In genomic region chr6:90720996-90721746, GRCm38 (mm10) we compare ENCODE assay signal across 8 mouse cellular contexts.
A peak's percentile ranks its signal among the peaks of the same experiment; 100 is the strongest.
DNase-seq lines count a peak whose midpoint lies in the region; ATAC-seq and TF ChIP-seq lines count a peak whose summit lies in the region.

No protein-coding gene starts in this region.

- H3K36me3 ChIP-seq in G1E (replicated peaks) = no peaks in the 10 kb centered on the region
- H3K36me3 ChIP-seq in kidney, postnatal 0 days (ENCODE audit: insufficient read depth, low read length) = no peaks in the 10 kb centered on the region
- H3K36me3 ChIP-seq in megakaryocyte, embryonic 14.5 days (replicated peaks; ENCODE audit: low read length) = peaks cover 57% of the 10 kb centered on the region
- no peaks in the 10 kb centered on the region for H3K36me3 ChIP-seq in forebrain, embryonic 12.5 days (replicated peaks)

- H3K4me3 ChIP-seq in G1E (ENCODE audit: low read depth, low read length) = no peak overlapping the region
- H3K4me3 ChIP-seq in kidney, postnatal 0 days (replicated peaks; ENCODE audit: low read depth, low read length) = no peak overlapping the region
- peak overlapping the region; percentile 65 for H3K4me3 ChIP-seq in megakaryocyte, embryonic 14.5 days (replicated peaks)
- no peak overlapping the region for H3K4me3 ChIP-seq in forebrain, embryonic 12.5 days (replicated peaks)

- TF ChIP-seq CTCF in G1E (IDR thresholded peaks at IDR 0.05; ENCODE audit: low read depth, low read length) = peak; percentile 63
- TF ChIP-seq CTCF in kidney, postnatal 0 days (IDR thresholded peaks at IDR 0.05; ENCODE audit: low read depth) = peak; percentile 74

- WGBS in kidney, postnatal 0 days = 56% methylated on average over 5 of the region's 5 CpGs
- WGBS in forebrain, embryonic 12.5 days = 71% methylated on average over 5 of the region's 5 CpGs

- H3K27ac ChIP-seq in kidney, postnatal 0 days = peak overlapping the region; percentile 50; the same call in 1 of the 2 replicates
- no peak overlapping the region for H3K27ac ChIP-seq in forebrain, embryonic 12.5 days

- H3K9me3 ChIP-seq in G1E (replicated peaks) = no peaks in the 10 kb centered on the region
- H3K9me3 ChIP-seq in kidney, postnatal 0 days (replicated peaks; ENCODE audit: low read length) = no peaks in the 10 kb centered on the region
- H3K9me3 ChIP-seq in megakaryocyte, embryonic 14.5 days = no peaks in the 10 kb centered on the region
- no peaks in the 10 kb centered on the region for H3K9me3 ChIP-seq in forebrain, embryonic 12.5 days

- DNase-seq in heart, adult 11 months = peak; percentile 98
- no peak for DNase-seq in heart, postnatal 25 days (ENCODE audit: low spot score)
- no peak for DNase-seq in G1E (ENCODE audit: low spot score)
- DNase-seq in kidney, postnatal 0 days (ENCODE audit: low spot score) = peak; percentile 65
- DNase-seq in embryo, embryonic 9.5 days (ENCODE audit: extremely low spot score) = no peak

- H3K4me1 ChIP-seq in G1E (ENCODE audit: insufficient read depth, low read depth, low read length) = peaks cover 16% of the 10 kb centered on the region
- H3K4me1 ChIP-seq in kidney, postnatal 0 days (replicated peaks; ENCODE audit: insufficient read depth, low read length) = peaks cover 29% of the 10 kb centered on the region; the same call in 1 of the 2 replicates
- peaks cover 76% of the 10 kb centered on the region for H3K4me1 ChIP-seq in megakaryocyte, embryonic 14.5 days
- peaks cover 36% of the 10 kb centered on the region for H3K4me1 ChIP-seq in forebrain, embryonic 12.5 days

- intact Hi-C loops in heart, postnatal 25 days (cut with DNase I) = loop anchor here (2.0 to 10.0 kb wide), 4 partner anchors 16 to 256 kb away; partner anchors contain the start of gene Klf15

- ATAC-seq in G1E (ENCODE audit: extremely low read depth, insufficient number of reproducible peaks, low FRiP score, poor library complexity, severe bottlenecking) = peak; percentile 28; the same call in 1 of the 2 replicates
- ATAC-seq in erythroblast, adult 5-6 weeks (replicated peaks; ENCODE audit: low FRiP score, poor library complexity, severe bottlenecking) = peak; percentile 68
- no peak for ATAC-seq in kidney, postnatal 0 days (replicated peaks; ENCODE audit: low FRiP score, low read depth)
- ATAC-seq in forebrain, embryonic 12.5 days (ENCODE audit: low FRiP score) = no peak

- H3K9ac ChIP-seq in kidney, postnatal 0 days (ENCODE audit: low read depth, low read length) = no peak overlapping the region
- no peak overlapping the region for H3K9ac ChIP-seq in forebrain, embryonic 12.5 days

- peaks cover 39% of the 10 kb centered on the region for H3K27me3 ChIP-seq in G1E (ENCODE audit: insufficient read depth, low read length)
- H3K27me3 ChIP-seq in kidney, postnatal 0 days (ENCODE audit: insufficient read depth, low read length) = no peaks in the 10 kb centered on the region
- no peaks in the 10 kb centered on the region for H3K27me3 ChIP-seq in megakaryocyte, embryonic 14.5 days (replicated peaks)
- no peaks in the 10 kb centered on the region for H3K27me3 ChIP-seq in forebrain, embryonic 12.5 days

- H3K4me2 ChIP-seq in kidney, postnatal 0 days (ENCODE audit: low read length) = no peak overlapping the region
- H3K4me2 ChIP-seq in forebrain, embryonic 12.5 days = no peak overlapping the region

Comparison
In these comparisons a context has a peak if more than half of its experiments do, and no peak if none do; other contexts are left out.
1. DNase-seq: peak in heart, adult 11 months (single experiment) and kidney, postnatal 0 days (single experiment); none in heart, postnatal 25 days (single experiment), G1E (single experiment) and embryo, embryonic 9.5 days (single experiment).
2. ATAC-seq: peak in G1E (single experiment) and erythroblast, adult 5-6 weeks (single experiment); none in kidney, postnatal 0 days (single experiment) and forebrain, embryonic 12.5 days (single experiment).